Mouse (Mus musculus): ENCODE measurements around the gene Maml3. TPM values are rescaled to one million over a fixed set of nuclear protein-coding genes. Genes with fewer than 3 reads are reported as not detected.

The Maml3 gene
- total RNA-seq, 4 experiments from 2014 or later, result 6.2 to 15.8 (median 10.0) TPM

DNA sequence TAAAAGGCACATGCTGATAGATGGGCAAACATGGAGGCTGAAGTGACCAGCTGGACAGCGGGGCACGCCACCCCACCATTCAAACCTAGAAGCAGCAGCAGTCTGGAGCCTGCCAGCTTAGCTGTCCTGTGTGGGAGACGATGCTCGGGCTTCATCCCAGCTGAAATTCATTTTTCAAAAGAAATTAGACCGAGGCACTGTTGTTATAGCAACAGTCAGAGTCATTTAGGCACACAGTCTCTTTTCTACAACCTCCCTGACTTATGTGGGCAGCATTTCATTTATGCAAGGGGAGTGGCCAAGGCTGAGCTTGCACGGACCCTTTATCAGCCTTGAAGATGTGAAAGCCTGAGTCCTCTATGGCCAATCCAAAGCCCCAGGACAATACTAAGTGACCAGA is 234.9 kb downstream of the Maml3 start:
- no peak for DNase-seq

- DNase-seq, result no peak
These were observed 236.0 kb downstream of the Maml3 start for GRCm38 (mm10) chr3:51868857-51869256.

DNA sequence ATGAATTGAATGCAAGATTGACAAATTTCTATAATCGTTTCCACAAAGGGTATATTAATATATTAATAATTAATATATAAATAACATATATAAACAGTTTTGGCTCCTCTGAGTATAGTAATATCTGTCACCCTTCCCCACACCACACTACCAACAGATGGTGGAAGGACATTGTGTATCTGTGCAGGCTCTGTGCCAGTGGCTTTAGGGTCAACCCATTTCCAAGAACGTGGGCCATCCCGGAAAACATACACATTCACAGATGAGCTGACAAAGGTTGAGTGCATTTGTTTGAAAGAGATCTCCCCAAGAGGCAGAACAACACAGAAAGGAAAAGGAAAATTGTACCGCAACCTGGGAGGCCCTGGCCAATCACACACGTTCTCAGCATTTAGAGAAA is 238.4 kb downstream of the Maml3 start:
- DNase-seq, result no peak

DNA sequence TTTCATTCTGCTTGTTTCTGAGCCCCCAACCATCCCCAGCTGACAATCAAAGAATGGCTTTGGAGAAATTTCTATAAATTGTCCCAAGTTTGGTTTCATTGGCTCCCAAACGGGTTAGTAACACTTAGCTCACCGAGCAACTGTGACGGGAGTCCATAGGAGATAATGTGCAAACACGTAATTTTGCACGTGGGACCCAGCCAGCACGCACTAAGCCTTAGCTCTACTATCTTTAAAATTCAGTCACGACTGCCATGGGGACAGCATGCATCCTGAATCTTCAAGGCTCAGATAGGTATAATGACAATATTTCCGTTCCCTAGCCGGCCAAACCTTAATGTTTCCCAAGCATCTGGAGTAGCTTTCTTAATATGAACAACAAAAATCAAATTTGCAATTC is 243.2 kb downstream of the Maml3 start:
- no peak for DNase-seq

GRCm38 (mm10) chr3:51860458-51860857 is 244.4 kb downstream of the Maml3 start:
- no peak for DNase-seq

GRCm38 (mm10) chr3:51859208-51859607 is 245.7 kb downstream of the Maml3 start:
- DNase-seq, result no peak

DNA sequence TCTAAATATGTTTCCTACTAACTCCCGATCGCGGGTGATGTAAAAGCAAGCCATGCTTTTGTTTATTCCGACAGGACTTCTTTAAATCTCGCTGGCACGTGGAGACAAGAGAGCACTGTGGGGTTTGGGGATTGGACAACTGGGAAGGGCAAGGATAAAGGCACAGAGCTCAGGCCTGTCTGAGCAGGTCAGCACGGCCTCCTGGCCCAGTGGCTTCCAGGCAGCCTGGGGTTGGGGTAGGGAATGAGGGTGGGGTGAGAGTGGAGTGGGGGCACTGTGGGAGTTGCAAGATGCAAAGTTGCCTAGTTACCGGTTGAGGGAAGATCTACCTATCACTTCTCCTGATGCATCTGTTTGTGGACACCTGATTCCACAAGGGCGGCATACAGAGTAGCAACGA is 250.7 kb downstream of the Maml3 start:
- no peak for DNase-seq

GRCm38 (mm10) chr3:51853610-51854009 is 251.3 kb downstream of the Maml3 start:
- no peak for DNase-seq

- no peak for DNase-seq
These were observed 252.2 kb downstream of the Maml3 start for GRCm38 (mm10) chr3:51852692-51853091.

- DNase-seq, result no peak
These were observed 253.3 kb downstream of the Maml3 start for GRCm38 (mm10) chr3:51851596-51851995.

- no peak for DNase-seq
These were observed 255.4 kb downstream of the Maml3 start for GRCm38 (mm10) chr3:51849462-51849861.

- DNase-seq, result no peak
These were observed 257.6 kb downstream of the Maml3 start for GRCm38 (mm10) chr3:51847262-51847661.

- no peak for DNase-seq
These were observed 260.6 kb downstream of the Maml3 start for GRCm38 (mm10) chr3:51844255-51844654.

- no peak for DNase-seq
These were observed 262.7 kb downstream of the Maml3 start for GRCm38 (mm10) chr3:51842140-51842539.

- no peak for DNase-seq
These were observed 263.3 kb downstream of the Maml3 start for GRCm38 (mm10) chr3:51841598-51841997.

DNA sequence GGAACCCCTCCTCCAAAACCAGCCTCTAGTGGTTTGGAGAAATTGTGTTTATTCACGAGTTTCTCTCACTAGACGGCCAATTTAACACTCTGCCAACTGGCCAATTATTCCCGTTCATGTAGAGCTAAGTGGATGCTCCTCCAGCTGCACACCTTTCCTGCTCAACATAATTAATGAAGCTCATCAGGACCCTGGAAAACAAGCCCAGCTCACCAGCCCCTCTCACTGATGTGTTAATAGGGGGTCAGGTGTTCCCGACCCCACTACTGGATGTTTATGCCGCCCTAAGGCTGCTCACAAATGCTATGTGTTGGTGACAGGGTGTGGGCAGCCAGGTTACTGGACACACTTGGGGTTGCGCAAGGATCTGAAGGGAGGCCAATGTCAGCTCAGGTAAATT is 263.7 kb downstream of the Maml3 start:
- DNase-seq, result no peak

DNA sequence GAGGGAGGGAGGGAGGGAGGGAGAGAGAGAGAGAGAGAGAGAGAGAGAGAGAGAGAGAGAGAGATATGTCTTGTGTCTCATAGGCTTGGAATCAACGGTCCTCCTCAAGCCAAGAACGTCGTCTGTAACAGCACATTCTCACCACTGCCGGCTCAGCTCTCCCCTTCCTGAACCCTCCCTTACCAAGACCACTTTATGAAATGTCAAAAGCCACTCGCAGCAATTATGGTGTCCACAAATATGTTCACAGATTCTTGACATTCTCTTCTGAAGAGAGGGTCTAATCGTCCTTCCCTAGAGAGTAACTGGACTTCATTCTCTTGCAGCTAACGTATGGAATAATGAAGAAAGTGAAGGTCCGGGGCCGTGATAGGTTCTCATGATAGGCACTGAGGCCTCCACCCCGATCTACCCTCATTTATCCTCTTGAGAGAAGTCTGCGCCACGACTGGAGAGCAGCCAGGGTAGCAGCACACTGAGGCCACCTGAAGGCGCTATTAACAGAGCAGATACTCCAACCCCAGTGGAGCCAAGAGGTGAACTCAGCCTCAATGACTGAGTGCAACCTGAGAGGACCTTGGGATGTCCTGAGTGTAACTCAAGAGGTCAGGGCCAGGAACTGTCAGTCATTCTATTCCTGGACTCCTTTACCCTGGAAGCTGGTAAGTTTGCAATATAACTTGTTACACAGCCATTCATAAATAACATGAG is 264.6 kb downstream of the Maml3 start:
- no peak for DNase-seq

GRCm38 (mm10) chr3:51839353-51839715 is 265.5 kb downstream of the Maml3 start:
- DNase-seq, result no peak

DNA sequence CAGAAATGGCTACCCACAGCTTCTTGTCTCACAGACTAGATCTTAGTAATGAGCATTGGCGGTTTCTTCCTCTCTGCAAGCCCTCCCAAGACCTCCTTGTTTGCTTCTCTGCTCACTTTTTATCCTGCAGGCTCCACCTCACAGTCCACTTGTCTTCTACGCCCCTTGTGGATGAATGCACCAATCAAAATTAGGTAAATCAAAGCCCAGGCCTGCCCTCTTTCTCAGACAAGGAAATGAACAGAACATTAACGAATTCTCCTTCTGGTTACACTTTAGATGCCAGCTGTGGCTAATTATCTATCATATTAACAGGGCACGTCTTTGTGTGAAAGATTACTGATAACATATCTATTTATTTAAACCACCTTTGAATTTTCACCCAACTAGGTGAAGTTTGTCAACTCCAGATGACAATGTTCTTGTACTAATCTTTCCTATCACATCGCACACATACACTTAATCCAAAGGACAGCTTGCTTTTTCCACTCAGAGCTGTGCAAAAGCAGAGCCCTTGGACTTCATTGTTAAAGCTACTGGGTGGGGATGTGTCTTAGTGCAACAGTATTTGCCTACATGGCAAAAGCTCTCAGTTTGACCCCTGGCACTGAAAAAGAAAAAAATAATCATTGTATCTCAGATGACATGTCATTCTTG is 266.1 kb downstream of the Maml3 start:
- no peak for DNase-seq

DNA sequence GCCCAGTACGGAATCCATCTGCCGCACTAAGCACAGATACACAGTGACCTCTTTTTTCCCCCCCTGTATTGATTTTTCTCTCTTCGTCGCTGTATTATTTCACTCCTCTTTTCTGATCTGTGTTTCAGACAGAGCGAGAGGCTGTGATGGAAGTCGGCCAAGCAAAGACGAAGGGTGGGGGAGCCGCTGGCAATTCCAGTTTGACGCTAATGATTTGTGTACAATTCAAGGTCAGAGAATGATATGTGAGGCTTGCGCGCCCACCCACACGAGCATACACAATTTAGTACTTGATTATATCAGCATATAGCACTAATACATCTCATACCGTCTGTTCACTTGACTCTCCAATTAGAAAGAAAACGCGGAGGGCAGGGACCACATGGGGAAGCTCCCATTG is 271.9 kb downstream of the Maml3 start:
- no peak for DNase-seq

- no peak for DNase-seq
These were observed 274.0 kb downstream of the Maml3 start for GRCm38 (mm10) chr3:51830821-51831429.

- no peak for DNase-seq
These were observed 279.3 kb downstream of the Maml3 start for GRCm38 (mm10) chr3:51825530-51825929.

DNA sequence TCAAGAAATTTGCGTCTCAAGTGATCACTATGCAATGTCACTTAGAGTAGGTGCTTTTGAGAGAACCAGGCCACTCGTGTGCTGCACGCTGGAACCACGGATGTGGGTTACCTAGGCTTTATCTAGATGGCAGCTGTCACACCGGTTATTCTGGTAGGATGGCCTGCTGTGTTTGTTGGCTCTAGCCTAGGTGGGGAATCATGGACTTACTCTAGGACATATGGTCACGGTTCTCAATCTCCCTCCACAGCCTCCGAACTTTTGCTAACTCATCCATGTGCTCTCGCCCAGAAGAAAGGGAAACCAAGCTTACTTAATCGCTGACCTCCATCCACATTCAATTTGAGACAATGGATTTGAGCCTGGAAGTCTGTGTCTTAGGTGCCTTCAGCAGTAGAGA is 280.4 kb downstream of the Maml3 start:
- DNase-seq, result no peak

GRCm38 (mm10) chr3:51821551-51821950 is 283.3 kb downstream of the Maml3 start:
- no peak for DNase-seq

Data from adrenal gland, adult 8-10 months (tissue).